Mouse (Mus musculus) granulocyte monocyte progenitor cell, adult 5-6 weeks (primary cell): ENCODE measurements at regions not wholly inside any gene's neighbourhood (a gene's known extent, or its start where the extent isn't known, plus 50 kb on each side); places are given as distances from the start of the nearest gene placed in this dataset.

ENCODE experiments used
- ATAC-seq: replicated peaks from 2 replicates; pipeline ENCODE4 v1.8.0; 2016; ENCODE audit warnings: mild to moderate bottlenecking, moderate TSS enrichment, inconsistent platforms; ENCODE audit not compliant: poor library complexity, severe bottlenecking

DNA sequence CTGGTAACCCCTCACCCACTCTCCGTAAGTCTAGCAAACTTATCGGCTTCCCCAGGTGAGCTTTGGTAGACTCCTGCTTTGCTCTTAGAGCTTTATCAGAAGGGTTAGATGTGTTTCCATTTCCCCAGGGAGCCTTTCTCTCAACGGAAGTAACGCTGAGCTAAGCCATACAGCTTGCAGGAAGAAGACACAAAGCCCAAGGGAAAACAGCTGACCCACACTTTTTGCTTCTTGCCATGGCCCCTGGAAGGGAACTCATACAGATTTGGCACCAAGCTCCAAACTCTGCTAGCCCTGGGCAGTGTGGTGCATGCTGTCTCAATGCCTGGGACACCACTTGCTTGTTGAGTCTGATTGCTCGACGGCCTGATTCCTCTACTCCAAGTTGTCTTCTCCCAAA lies 242.6 kb downstream of the Sipa1l2 start:
- no peak for ATAC-seq

DNA sequence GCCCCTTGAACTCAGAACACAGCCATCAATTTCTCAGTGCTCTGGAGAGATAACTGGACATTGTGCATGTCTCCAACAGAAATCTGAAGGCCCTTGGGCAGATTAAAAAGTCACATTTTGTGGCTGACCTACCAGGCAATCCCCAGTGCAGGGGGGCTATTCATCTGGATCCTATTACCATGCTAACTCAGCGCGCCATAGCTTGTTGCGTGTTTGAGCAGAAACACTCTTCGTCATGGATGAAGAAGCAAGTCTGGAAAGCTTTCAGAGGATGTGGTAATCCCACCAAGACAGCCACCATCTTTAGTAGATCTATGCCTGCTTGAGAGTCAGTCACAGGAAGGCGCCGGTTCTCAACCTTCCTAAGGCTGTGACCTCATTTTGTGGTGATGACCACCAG lies 243.9 kb downstream of the Sipa1l2 start:
- ATAC-seq, result no peak

DNA sequence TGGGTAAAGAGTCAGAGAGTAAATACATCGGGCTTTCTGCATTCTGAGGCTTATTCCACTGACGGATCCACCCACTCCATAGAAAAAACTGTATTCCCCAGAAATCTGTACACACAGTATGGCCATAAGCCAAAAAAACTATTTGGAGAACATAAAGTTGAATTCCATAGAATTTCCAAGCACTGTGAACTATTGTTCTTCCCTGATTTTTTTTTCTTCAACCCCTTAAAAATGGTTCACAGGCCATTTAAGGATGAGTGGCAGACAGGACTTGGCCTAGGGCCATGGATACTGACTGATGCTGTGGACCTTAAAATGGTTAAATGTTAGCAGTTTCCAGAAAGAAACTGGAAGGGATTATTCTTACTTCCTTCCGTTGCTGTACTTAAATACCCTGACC lies 247.0 kb downstream of the Sipa1l2 start:
- no peak for ATAC-seq

DNA sequence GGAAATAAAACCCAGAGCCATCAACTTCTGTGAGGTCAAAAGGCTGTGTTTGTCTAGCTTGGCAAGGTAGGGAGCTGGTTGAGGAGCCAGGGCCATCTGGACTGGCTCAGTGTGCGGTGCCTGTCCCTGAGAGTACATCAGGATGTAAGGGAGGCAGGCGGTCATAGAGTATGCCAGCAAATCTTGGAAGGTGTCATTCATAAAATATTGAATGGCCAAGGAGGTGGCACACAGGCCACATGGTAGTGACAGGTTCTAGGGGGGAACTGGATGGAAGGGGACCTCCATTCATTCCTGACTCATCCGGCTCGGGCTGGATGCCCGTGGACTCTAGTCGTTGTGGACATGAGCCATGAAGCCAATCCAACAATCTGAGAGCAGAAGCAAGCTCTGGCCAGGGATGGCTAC lies 252.0 kb downstream of the Sipa1l2 start:
- no peak for ATAC-seq

DNA sequence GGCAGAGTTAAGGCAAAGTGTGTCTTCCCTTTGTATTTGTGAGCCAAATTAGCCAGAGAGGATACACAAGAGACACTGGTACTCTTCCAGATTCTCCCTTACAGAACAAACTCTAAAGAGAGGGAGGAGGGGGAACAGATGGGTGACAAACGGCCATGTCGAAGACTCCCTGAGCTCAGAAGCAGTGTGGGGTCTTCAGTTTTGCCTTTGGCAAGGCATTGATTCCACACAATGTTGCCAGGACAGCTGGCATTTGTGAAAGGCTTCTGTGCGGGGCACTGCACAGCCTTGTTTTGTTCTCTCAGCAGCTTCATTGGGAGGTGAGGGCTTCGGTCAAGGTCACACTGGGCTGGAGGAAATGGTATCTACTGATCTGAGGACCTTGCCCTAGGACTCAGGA lies 253.9 kb downstream of the Sipa1l2 start:
- ATAC-seq, result no peak

DNA sequence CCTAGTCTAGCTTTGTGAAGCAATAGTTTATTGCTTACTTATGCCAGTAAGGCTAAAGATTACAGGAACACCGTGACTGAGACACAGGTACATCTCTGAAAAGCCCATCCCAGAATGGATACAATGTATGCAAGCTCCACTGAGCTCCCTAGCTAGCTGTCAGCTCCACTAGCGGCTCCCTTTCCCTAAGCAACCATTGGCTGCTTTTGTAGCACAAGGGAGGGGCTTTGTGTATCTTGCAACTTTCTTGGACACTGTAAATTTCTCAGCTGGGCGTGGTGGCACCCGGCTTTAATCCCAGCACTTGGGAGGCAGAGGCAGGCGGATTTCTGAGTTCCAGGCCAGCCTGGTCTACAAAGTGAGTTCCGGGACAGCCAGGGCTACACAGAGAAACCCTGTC lies 254.6 kb downstream of the Sipa1l2 start:
- no peak for ATAC-seq

DNA sequence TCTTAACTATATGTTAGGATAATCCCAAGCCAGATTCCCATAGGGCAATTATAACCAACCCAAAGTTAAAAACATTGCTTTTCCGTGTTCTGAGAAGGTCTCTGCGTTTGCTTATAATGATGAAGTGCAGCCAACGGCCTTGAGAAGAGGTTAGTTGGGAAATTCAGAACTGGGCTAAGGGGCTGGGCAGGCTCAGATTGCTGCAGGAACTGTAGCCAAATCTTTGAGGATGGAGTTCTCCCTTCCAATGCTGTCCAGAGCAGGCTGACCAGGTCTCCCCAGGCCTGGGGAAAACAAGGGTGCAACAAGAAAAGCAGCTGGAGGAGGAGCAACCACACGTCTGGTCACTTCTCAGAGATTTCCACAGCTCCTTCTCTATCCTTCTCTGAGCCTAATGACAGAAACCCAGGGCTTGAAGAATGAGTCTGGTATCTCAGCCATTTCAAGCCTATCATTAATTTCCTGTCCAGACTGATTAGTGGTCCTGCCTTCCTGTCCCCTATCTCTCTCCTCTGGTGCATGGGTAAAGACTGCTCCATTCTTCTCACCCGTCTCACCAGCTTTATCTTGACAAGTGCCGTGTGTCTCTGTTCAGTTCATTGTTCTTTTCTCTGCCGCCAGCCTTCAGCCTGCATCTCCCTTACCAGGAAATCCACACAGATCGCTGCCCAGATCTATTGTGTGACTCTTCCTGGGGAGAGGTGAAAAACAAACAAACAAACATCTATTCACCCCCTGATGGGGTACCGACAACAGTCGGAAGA lies 255.2 kb downstream of the Sipa1l2 start:
- ATAC-seq, result no peak

DNA sequence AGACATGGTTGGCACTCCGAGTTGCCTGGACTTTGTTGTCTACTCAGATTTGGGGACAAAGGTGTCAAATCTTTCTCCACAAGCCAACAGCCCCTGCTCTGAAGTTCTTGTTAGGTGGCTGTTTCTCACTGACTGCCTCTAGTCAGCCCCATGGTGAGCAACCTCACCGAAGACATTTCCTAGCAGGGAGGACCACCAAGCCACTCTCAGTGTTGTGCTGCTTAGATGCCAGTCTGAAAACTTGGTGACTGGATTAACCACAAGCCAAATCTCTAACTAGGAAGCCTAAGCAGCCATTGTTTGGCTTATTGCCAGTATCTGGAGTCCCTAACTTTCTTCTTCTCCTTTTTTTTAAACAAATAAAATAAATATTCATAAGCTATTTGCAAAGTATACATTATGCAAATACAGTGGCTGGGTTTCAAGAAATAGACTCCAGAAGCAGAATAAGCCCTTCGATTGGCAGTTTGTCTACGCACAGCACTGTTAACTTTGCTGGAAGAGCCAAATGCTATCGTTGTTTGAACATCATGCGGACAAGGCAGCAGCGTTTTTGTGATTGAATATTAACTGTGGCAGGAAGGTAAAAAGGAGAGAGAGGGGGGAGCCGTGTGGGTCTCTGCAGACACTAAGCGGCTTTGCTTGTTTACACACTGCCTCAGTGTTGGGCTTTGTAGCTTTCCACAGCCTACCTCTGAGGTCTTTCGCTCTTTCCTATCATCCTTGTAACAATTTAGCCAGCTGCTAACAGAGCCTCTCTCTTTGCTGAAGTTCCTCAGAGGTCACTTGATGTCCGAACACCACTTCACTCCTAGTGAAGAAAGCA lies 257.4 kb downstream of the Disc1 start:
- ATAC-seq, result no peak; the same call in 1 of the 2 replicates
